Mouse (Mus musculus): ENCODE data around the gene Swsap1. TPM values are rescaled to one million over a fixed set of nuclear protein-coding genes. Genes with fewer than 3 reads are reported as not detected.

The Swsap1 gene
- 1 to 10 TPM; 4.3 to 4.5 TPM for total RNA-seq (2023)

GRCm38 (mm10) chr9:21955570-21956281 is at the start of gene Swsap1:
TSS of gene Swsap1 (plus strand) at chr9:21955755.

GRCm38 (mm10) chr9:21918035-21918592 is 37.4 kb upstream of the Swsap1 start, which contains the start of gene Rab3d:
TSS of gene Rab3d (minus strand) at chr9:21918192.

GRCm38 (mm10) chr9:21927208-21927753 is 28.3 kb upstream of the Swsap1 start, which contains the start of the genes Ccdc159 and Tmem205:
TSS of gene Ccdc159 (plus strand) at chr9:21927471.
TSS of gene Tmem205 (minus strand) at chr9:21927556.

GRCm38 (mm10) chr9:21936692-21937570 is 18.6 kb upstream of the Swsap1 start, which contains the start of gene Plppr2:
TSS of gene Plppr2 (plus strand) at chr9:21937033.

GRCm38 (mm10) chr9:21963417-21963816 is 7.9 kb downstream of the Swsap1 start, which contains the start of gene Epor:
TSS of gene Epor (minus strand) at chr9:21963506.

GRCm38 (mm10) chr9:21989230-21990110 is 33.9 kb downstream of the Swsap1 start, which contains the start of gene Rgl3:
TSS of gene Rgl3 (minus strand) at chr9:21989446.

GRCm38 (mm10) chr9:22002194-22003162 is 46.9 kb downstream of the Swsap1 start, which contains the start of the genes Ccdc151 and Prkcsh:
TSS of gene Ccdc151 (minus strand) at chr9:22002634.
TSS of gene Prkcsh (plus strand) at chr9:22002806.

Other genes starting within 250 kb of the Swsap1 start
- gene Ldlr, start 232.3 kb upstream of the Swsap1 start, total RNA-seq (2023): 10 to 100 TPM; 57.9 to 62.6 TPM
- 10 to 100 TPM; 32.1 to 43.7 TPM for gene Spc24, start 195.5 kb upstream of the Swsap1 start, total RNA-seq (2023)
- under 1 TPM; 0.70 to 0.84 TPM for gene Kank2, start 157.0 kb upstream of the Swsap1 start, total RNA-seq (2023)
- not detected for gene Angptl8, start 120.2 kb upstream of the Swsap1 start, total RNA-seq (2023)
- gene Dock6, start 103.1 kb upstream of the Swsap1 start, total RNA-seq (2023): 1 to 10 TPM; 2.6 to 4.3 TPM
- gene Rab3d, start 37.6 kb upstream of the Swsap1 start, total RNA-seq (2023): 100 to 1,000 TPM; 154 to 156 TPM
- gene Ccdc159, start 28.3 kb upstream of the Swsap1 start, total RNA-seq (2023): 1 to 10 TPM in 1 of 2 experiments, under 1 TPM in 1; 0.77 to 1.5 TPM
- gene Tmem205, start 28.2 kb upstream of the Swsap1 start, total RNA-seq (2023): 10 to 100 TPM; 17.0 to 20.7 TPM
- 1 to 10 TPM; 1.2 to 1.4 TPM for gene Plppr2, start 18.7 kb upstream of the Swsap1 start, total RNA-seq (2023)
- gene Epor, start 7.8 kb downstream of the Swsap1 start, total RNA-seq (2023): 10 to 100 TPM in 1 of 2 experiments, 1 to 10 TPM in 1; 10.0 to 15.7 TPM
- gene Rgl3, start 33.7 kb downstream of the Swsap1 start, total RNA-seq (2023): not detected
- gene Ccdc151, start 46.9 kb downstream of the Swsap1 start, total RNA-seq (2023): not detected
- gene Prkcsh, start 47.1 kb downstream of the Swsap1 start, total RNA-seq (2023): 10 to 100 TPM; 55.2 to 67.9 TPM
- gene Elavl3, start 96.3 kb downstream of the Swsap1 start, total RNA-seq (2023): under 1 TPM in 1 of 2 experiments, not detected in 1; 0.55 TPM
- not detected for gene Gm49318, start 115.5 kb downstream of the Swsap1 start, total RNA-seq (2023)
- gene Zfp653, start 115.6 kb downstream of the Swsap1 start, total RNA-seq (2023): 1 to 10 TPM; 9.0 to 9.7 TPM
- gene Ecsit, start 129.7 kb downstream of the Swsap1 start, total RNA-seq (2023): 1 to 10 TPM; 8.6 to 8.7 TPM
- not detected for gene Cnn1, start 143.5 kb downstream of the Swsap1 start, total RNA-seq (2023)
- 10 to 100 TPM; 34.9 to 42.1 TPM for gene Elof1, start 161.4 kb downstream of the Swsap1 start, total RNA-seq (2023)
- 10 to 100 TPM; 28.6 to 38.7 TPM for gene Acp5, start 180.0 kb downstream of the Swsap1 start, total RNA-seq (2023)
- 10 to 100 TPM; 15.4 to 16.0 TPM for gene Pigyl, start 201.1 kb downstream of the Swsap1 start, total RNA-seq (2023)
- not detected for gene Zfp872, start 232.3 kb downstream of the Swsap1 start, total RNA-seq (2023)

All from neutrophil, adult 83 days (primary cell).